Comparison of ENCODE assay signal across 24 mouse cellular contexts in the genomic region with DNA sequence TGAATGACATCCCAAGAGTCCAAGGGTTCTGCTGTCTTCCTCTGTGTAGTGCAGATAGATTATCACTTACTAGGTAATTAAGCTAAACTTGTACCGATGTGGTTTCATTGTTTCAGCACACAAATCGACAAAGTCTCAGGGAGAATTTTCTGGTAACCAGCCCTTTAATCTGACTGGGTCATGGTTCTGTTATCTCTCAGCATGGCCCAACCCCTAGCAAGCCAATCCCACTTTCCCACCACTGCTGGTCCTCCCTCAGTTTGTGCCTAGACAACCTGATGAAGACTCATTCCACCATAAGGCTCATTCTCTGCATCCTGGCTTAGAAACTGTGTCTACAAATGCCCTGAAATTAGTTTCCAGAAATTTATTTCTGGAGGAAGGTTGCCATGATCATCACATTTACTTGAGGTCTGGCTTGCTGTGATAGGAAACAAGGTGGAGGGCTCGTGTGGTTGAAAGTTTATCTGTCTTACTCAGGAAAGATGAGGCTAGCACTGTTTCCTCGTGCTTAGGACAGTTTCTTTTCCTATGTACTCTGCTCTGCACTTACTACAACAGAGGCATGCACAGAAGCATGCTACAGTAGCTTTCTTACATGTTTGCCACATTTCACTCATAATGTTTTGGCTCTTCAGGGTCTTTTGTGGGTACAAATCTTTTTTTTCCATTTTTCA.
DNase-seq lines count a peak whose midpoint lies in the region; ATAC-seq and TF ChIP-seq lines count a peak whose summit lies in the region.
"Had no signal": no experiment of that assay in that cellular context is flagged by ENCODE, and none has a peak within 500 bp of the region (broad histone marks: within the 10 kb centered on the region; RNA-seq: fewer than 3 reads in every experiment).

No protein-coding gene starts in this region.

- no peaks in the 10 kb centered on the region for H3K9me3 ChIP-seq in liver, embryonic 12.5 days (replicated peaks)
- no peaks in the 10 kb centered on the region for H3K9me3 ChIP-seq in liver, postnatal 0 days (ENCODE audit: low read length)
- H3K9me3 ChIP-seq: embryonic facial prominence, embryonic 12.5 days; embryonic facial prominence, embryonic 15.5 days; hindbrain, embryonic 10.5 days; hindbrain, embryonic 13.5 days had no signal

- no peak overlapping the region for H3K27ac ChIP-seq in liver, embryonic 12.5 days
- no peak overlapping the region for H3K27ac ChIP-seq in liver, postnatal 0 days (ENCODE audit: low read depth)
- H3K27ac ChIP-seq: embryonic facial prominence, embryonic 12.5 days; embryonic facial prominence, embryonic 15.5 days; gastrocnemius, adult 2 months; hindbrain, embryonic 10.5 days; hindbrain, embryonic 13.5 days had no signal

- ATAC-seq in liver, embryonic 12.5 days, result peak; percentile 77
- ATAC-seq in liver, postnatal 0 days, result no peak
- peak; percentile 50; the same call in 1 of the 2 replicates for ATAC-seq in common myeloid progenitor, adult 5-6 weeks (replicated peaks; ENCODE audit: low read depth, poor library complexity, severe bottlenecking)
- peak; percentile 86 for ATAC-seq in megakaryocyte progenitor cell, adult 5-6 weeks (replicated peaks; ENCODE audit: poor library complexity)
- ATAC-seq: activated CD4-positive, CD25-positive, alpha-beta regulatory T cell, adult 4 months; CD4-positive, CD25-positive, alpha-beta regulatory T cell, adult 4 months; forebrain, embryonic 14.5 days; forebrain, postnatal 0 days; hindbrain, embryonic 16.5 days had no signal

- H3K36me3 ChIP-seq in liver, embryonic 12.5 days, result no peaks in the 10 kb centered on the region
- no peaks in the 10 kb centered on the region for H3K36me3 ChIP-seq in liver, postnatal 0 days (replicated peaks; ENCODE audit: insufficient read depth, low read length)
- H3K36me3 ChIP-seq: embryonic facial prominence, embryonic 12.5 days; embryonic facial prominence, embryonic 15.5 days; hindbrain, embryonic 10.5 days; hindbrain, embryonic 13.5 days had no signal

- no peak for TF ChIP-seq EP300 in liver, postnatal 0 days (IDR thresholded peaks at IDR 0.05; ENCODE audit: low read depth)

- no peak for DNase-seq in liver, postnatal 0 days
- no peak for DNase-seq in Muller cell, postnatal 12 days (ENCODE audit: inconsistent ontology term)
- no peak for DNase-seq in lung, postnatal 36 days
- DNase-seq: adrenal gland, postnatal 10 days; adrenal gland, postnatal 36 days; cerebellum, adult 18-20 months; cerebellum, adult 9-10 months; cerebellum, postnatal 14 days; forebrain, postnatal 0 days; gastrocnemius, adult 2 months; gastrocnemius, postnatal 14 days; heart, adult 11 months had no signal

- 27% methylated on average over 4 of the region's 4 CpGs for WGBS in liver, embryonic 12.5 days (ENCODE audit: insufficient replicate concordance)
- 50% methylated on average over 4 of the region's 4 CpGs for WGBS in liver, postnatal 0 days (ENCODE audit: insufficient replicate concordance)

- H3K4me1 ChIP-seq in liver, embryonic 12.5 days, result peaks cover 5% of the 10 kb centered on the region; the same call in 1 of the 2 replicates
- no peaks in the 10 kb centered on the region for H3K4me1 ChIP-seq in liver, postnatal 0 days (ENCODE audit: insufficient read depth)
- H3K4me1 ChIP-seq: embryonic facial prominence, embryonic 12.5 days; embryonic facial prominence, embryonic 15.5 days; hindbrain, embryonic 10.5 days; hindbrain, embryonic 13.5 days had no signal

- H3K9ac ChIP-seq in liver, embryonic 12.5 days, result no peak overlapping the region
- no peak overlapping the region for H3K9ac ChIP-seq in liver, postnatal 0 days (replicated peaks)
- H3K9ac ChIP-seq: embryonic facial prominence, embryonic 12.5 days; embryonic facial prominence, embryonic 15.5 days; forebrain, postnatal 0 days; hindbrain, embryonic 13.5 days had no signal

- no peak overlapping the region for H3K4me3 ChIP-seq in liver, embryonic 12.5 days
- no peak overlapping the region for H3K4me3 ChIP-seq in liver, postnatal 0 days (ENCODE audit: low read depth, low read length)
- H3K4me3 ChIP-seq: embryonic facial prominence, embryonic 12.5 days; embryonic facial prominence, embryonic 15.5 days; gastrocnemius, adult 2 months; hindbrain, embryonic 10.5 days; hindbrain, embryonic 13.5 days had no signal

- no peak for TF ChIP-seq CTCF in liver, postnatal 0 days (IDR thresholded peaks at IDR 0.05; ENCODE audit: low read depth)

- H3K4me2 ChIP-seq in liver, embryonic 12.5 days, result no peak overlapping the region
- H3K4me2 ChIP-seq in liver, postnatal 0 days (ENCODE audit: low read depth, low read length), result no peak overlapping the region
- H3K4me2 ChIP-seq: embryonic facial prominence, embryonic 12.5 days; embryonic facial prominence, embryonic 15.5 days; heart, embryonic 11.5 days; hindbrain, embryonic 13.5 days had no signal

- no peaks in the 10 kb centered on the region for H3K27me3 ChIP-seq in liver, embryonic 12.5 days (replicated peaks)
- no peaks in the 10 kb centered on the region for H3K27me3 ChIP-seq in liver, postnatal 0 days (ENCODE audit: insufficient read depth, low read length)
- H3K27me3 ChIP-seq: embryonic facial prominence, embryonic 12.5 days; embryonic facial prominence, embryonic 15.5 days; hindbrain, embryonic 13.5 days had no signal
